Mouse (Mus musculus) heart, embryonic 14.5 days (tissue): ENCODE results near the gene Gm20767. TPM values are rescaled to one million over a fixed set of nuclear protein-coding genes. Genes with fewer than 3 reads are reported as not detected.
"Not testable (repeated sequence)": the region's sequence is repeated elsewhere in the genome, so short reads cannot be mapped to it uniquely, and the experiment has no call there.

Experiments used
- ATAC-seq: fragments of 200-750 bp; cut with Nextera tagmentation; 2 replicates; pipeline ENCODE4 v1.8.0; 2017; ENCODE audit warnings: low read depth, moderate TSS enrichment; ENCODE audit not compliant: insufficient number of reproducible peaks, insufficient read depth, low FRiP score
- H3K27ac ChIP-seq, 2 experiments: fragments of 200-500 bp in 1 of 2; fragments of 300-500 bp in 1 of 2; sonication (generic) in 1 of 2; replicated peaks in 1 of 2; 2 replicates each; pipeline ENCODE4 v1.5.1; 2012 to 2014; ENCODE audit warnings: low read depth in 2 of 2, low read length in 2 of 2, control low read depth in 1 of 2, mild to moderate bottlenecking in 1 of 2, mixed read lengths in 1 of 2; ENCODE audit not compliant: control insufficient read depth in 1 of 2, insufficient read depth in 1 of 2
- H3K27me3 ChIP-seq: fragments of 300-500 bp; sonication (generic); 2 replicates; pipeline ENCODE4 v1.6.1; 2014; ENCODE audit warnings: mild to moderate bottlenecking, low read length, control low read depth; ENCODE audit not compliant: control insufficient read depth, insufficient read depth
- H3K36me3 ChIP-seq: fragments of 300-500 bp; sonication (generic); 2 replicates; pipeline ENCODE4 v1.6.1; 2014; ENCODE audit warnings: mild to moderate bottlenecking, control low read depth, low read length, mixed read lengths; ENCODE audit not compliant: control insufficient read depth, insufficient read depth
- H3K4me1 ChIP-seq, 2 experiments: fragments of 200-500 bp in 1 of 2; fragments of 300-500 bp in 1 of 2; sonication (generic) in 1 of 2; 2 replicates each; pipeline ENCODE4 v1.6.1; 2012 to 2014; ENCODE audit warnings: low read length in 2 of 2, control low read depth in 1 of 2, mixed read lengths in 1 of 2; ENCODE audit not compliant: control insufficient read depth in 2 of 2, insufficient read depth in 2 of 2
- H3K4me2 ChIP-seq: fragments of 300-500 bp; sonication (generic); 2 replicates; pipeline ENCODE4 v1.6.1; 2014; ENCODE audit warnings: mild to moderate bottlenecking, low read length
- H3K4me3 ChIP-seq, 2 experiments: fragments of 200-500 bp in 1 of 2; fragments of 300-500 bp in 1 of 2; sonication (generic) in 1 of 2; 2 replicates each; pipeline ENCODE4 v1.5.1; 2012 to 2014; ENCODE audit warnings: low read length in 2 of 2, mild to moderate bottlenecking in 2 of 2, control low read depth in 1 of 2, low read depth in 1 of 2, moderate library complexity in 1 of 2; ENCODE audit not compliant: control insufficient read depth in 1 of 2, insufficient read depth in 1 of 2
- H3K9ac ChIP-seq: fragments of 300-500 bp; sonication (generic); 2 replicates; pipeline ENCODE4 v1.6.1; 2014; ENCODE audit warnings: mild to moderate bottlenecking, low read length
- H3K9me3 ChIP-seq: fragments of 300-500 bp; sonication (generic); 2 replicates; pipeline ENCODE4 v1.6.1; 2016; ENCODE audit warnings: low read length, control low read depth; ENCODE audit not compliant: control insufficient read depth
- WGBS: fragments of 180-500 bp; shearing (Covaris S2); extraction: QIAGEN DNeasy Blood & Tissue Kit; methylation state at CpG from one replicate; pipeline ENCODE4 v1.1.7; 2014; 5-methylcytosine and 5-hydroxymethylcytosine counted together
- polyA plus RNA-seq: library from polyadenylated mRNA; unstranded; fragments of >200 nt; fragmentation: Nextera tagmentation; extraction: Ambion mirVana; gene quantifications from 2 replicates; pipeline ENCODE4 v1.2.1, GENCODE M21; 2014

Gene Gm20767
- not detected in 2 replicates for polyA plus RNA-seq

- not testable (repeated sequence) for H3K36me3 ChIP-seq, H3K4me1 ChIP-seq, H3K9ac ChIP-seq, H3K9me3 ChIP-seq, H3K4me3 ChIP-seq, ATAC-seq, H3K27me3 ChIP-seq, H3K27ac ChIP-seq, H3K4me2 ChIP-seq
- 100% methylated on average over 1 of the region's 5 CpGs for WGBS
Measured at GRCm38 (mm10) chr13:120139946-120140345, at the start of gene Gm20767. Gene Gm20767, plus strand, starts transcription at chr13:120140246.

- not testable (repeated sequence) for H3K4me3 ChIP-seq, ATAC-seq, H3K36me3 ChIP-seq, H3K9ac ChIP-seq, H3K9me3 ChIP-seq, H3K27ac ChIP-seq, H3K27me3 ChIP-seq, H3K4me2 ChIP-seq, H3K4me1 ChIP-seq
- WGBS, result no CpG with 5 or more reads among the region's 13 CpGs
Measured at GRCm38 (mm10) chr13:120092950-120093349, 47.1 kb upstream of the Gm20767 start.

DNA sequence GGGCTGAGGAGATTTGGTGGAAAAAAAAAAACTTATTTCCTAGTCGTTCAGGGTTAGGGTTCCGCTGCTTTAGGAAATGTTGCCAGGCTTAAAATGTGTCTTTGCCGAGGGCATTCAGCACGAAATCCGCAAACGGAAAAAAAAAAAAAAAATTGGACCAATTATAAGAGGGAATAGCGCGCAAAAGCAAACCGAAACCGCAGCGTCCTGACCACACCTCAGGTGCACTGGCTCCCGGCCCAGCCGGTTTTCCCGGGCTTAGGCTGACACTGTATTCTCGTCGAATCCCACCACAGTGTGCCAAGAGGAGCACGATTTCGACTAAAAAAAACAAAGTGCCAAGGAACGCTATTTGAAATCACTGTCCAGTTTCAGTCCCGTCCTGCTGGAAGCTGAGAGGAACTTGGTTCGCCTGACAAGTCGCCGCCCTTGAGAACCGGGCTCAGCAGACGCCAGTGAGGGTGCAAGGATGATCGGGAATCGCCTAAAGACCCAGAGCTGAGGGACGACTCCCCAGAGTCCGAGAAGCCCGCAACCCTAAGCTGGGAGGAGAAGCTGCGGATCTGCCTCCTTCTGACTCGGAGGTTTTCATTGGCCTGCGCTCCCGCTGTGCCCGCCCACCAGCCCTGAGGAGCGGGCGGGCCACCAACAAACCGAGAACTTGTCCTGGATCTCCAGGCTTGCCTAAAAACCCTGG lies 43.7 kb upstream of the Gm20767 start:
- H3K36me3 ChIP-seq, H3K9ac ChIP-seq, H3K27me3 ChIP-seq, H3K9me3 ChIP-seq, H3K27ac ChIP-seq, H3K4me1 ChIP-seq: not testable (repeated sequence)
- H3K4me3 ChIP-seq, result peak overlapping the region; percentile 30 to 36
- H3K4me2 ChIP-seq, result peak overlapping the region; percentile 57
- under 1% methylated on average over 23 of the region's 38 CpGs for WGBS
- ATAC-seq, result 0 out of 2 replicates have a peak, but pooled peaks have one; percentile 59

- not testable (repeated sequence) for H3K36me3 ChIP-seq, H3K9ac ChIP-seq, H3K27ac ChIP-seq, H3K9me3 ChIP-seq, H3K27me3 ChIP-seq, ATAC-seq, H3K4me1 ChIP-seq
- peak overlapping the region; percentile 57; the same call in 1 of the 2 replicates for H3K4me2 ChIP-seq
- 2% methylated on average over 5 of the region's 13 CpGs for WGBS
- H3K4me3 ChIP-seq, result peak overlapping the region in 1 of 2 experiments; percentile 13; a peak in 1 of 4 replicates
Measured at GRCm38 (mm10) chr13:120096938-120097256, 43.1 kb upstream of the Gm20767 start.

- H3K4me2 ChIP-seq, H3K4me1 ChIP-seq, H3K9me3 ChIP-seq, H3K36me3 ChIP-seq, H3K9ac ChIP-seq, H3K27me3 ChIP-seq, H3K4me3 ChIP-seq, ATAC-seq, H3K27ac ChIP-seq: not testable (repeated sequence)
- WGBS, result no CpG with 5 or more reads among the region's 5 CpGs
Measured at GRCm38 (mm10) chr13:120099327-120099726, 40.7 kb upstream of the Gm20767 start.

DNA sequence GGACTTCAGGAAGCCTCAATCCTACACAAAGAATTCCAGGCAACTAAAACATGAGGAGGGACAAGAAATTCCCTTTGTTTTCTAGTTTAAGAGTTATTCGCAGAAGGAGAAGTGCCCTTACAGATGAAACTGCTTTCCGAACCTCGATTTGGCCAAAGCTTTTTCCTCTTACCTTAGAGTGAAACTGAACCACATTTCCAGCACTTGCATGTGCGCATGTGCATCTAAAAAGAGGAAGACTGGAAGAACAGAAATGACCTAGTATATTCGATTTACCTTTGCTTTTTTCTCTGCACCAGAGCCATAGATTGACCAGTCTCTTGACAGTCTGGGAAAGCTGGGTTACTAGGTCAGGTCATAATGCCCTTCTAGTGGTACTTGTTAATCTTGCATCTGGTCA lies 33.5 kb upstream of the Gm20767 start:
- not testable (repeated sequence) for ATAC-seq, H3K9ac ChIP-seq, H3K9me3 ChIP-seq, H3K4me2 ChIP-seq, H3K27ac ChIP-seq, H3K27me3 ChIP-seq, H3K4me3 ChIP-seq, H3K4me1 ChIP-seq, H3K36me3 ChIP-seq
- no CpG with 5 or more reads among the region's 5 CpGs for WGBS

GRCm38 (mm10) chr13:120107000-120107399 lies 33.0 kb upstream of the Gm20767 start:
- not testable (repeated sequence) for H3K9me3 ChIP-seq, H3K27me3 ChIP-seq, ATAC-seq, H3K36me3 ChIP-seq, H3K4me2 ChIP-seq, H3K9ac ChIP-seq, H3K4me1 ChIP-seq, H3K4me3 ChIP-seq, H3K27ac ChIP-seq
- WGBS, result 61% methylated on average over 2 of the region's 2 CpGs

- not testable (repeated sequence) for H3K9me3 ChIP-seq, H3K9ac ChIP-seq, H3K4me3 ChIP-seq, H3K27ac ChIP-seq, H3K4me2 ChIP-seq, H3K27me3 ChIP-seq, H3K36me3 ChIP-seq, H3K4me1 ChIP-seq, ATAC-seq
- WGBS, result 63% methylated on average over 2 of the region's 3 CpGs
Measured at GRCm38 (mm10) chr13:120142348-120142747, 2.3 kb downstream of the Gm20767 start.
